Comparison of ENCODE assay signal across 9 mouse cellular contexts in genomic region chr11:115080886-115081285, GRCm38 (mm10). TPM values are rescaled to one million over a fixed set of nuclear protein-coding genes. Genes with fewer than 3 reads are reported as not detected.
A peak's percentile ranks its signal among the peaks of the same experiment; 100 is the strongest.
DNase-seq lines count a peak whose midpoint lies in the region; TF ChIP-seq lines count a peak whose summit lies in the region.
"Had no signal": no experiment of that assay in that cellular context is flagged by ENCODE, and none has a peak within 500 bp of the region (broad histone marks: within the 10 kb centered on the region; RNA-seq: fewer than 3 reads in every experiment).

No protein-coding gene starts in this region.

- peak; percentile 78 for TF ChIP-seq CTCF in cortical plate, adult 2 months (IDR thresholded peaks at IDR 0.05; ENCODE audit: extremely low read depth, insufficient read depth, low read length)
- TF ChIP-seq CTCF in lung, adult 2 months (IDR thresholded peaks at IDR 0.05; ENCODE audit: insufficient read depth, low read length) = peak; percentile 79

- DNase-seq in adrenal gland, adult (ENCODE audit: inconsistent age in 2 of 2, low spot score in 1 of 2) = peak; percentile 60 to 81
- DNase-seq in adrenal gland, postnatal 4 days (ENCODE audit: low spot score in 2 of 2) = no peak
- peak; percentile 5 to 37 for DNase-seq in urinary bladder, adult 18-20 months (ENCODE audit: low spot score in 2 of 2)
- no peak for DNase-seq in urinary bladder, postnatal 4 days (ENCODE audit: low spot score in 2 of 2)
- DNase-seq in kidney, adult 9 months = peak; percentile 64
- DNase-seq in lung, adult 2 months = peak; percentile 27
- DNase-seq in right cerebral cortex, postnatal 25 days = peak; percentile 25

- WGBS in lung, adult 2 months = 28% methylated on average over 13 of the region's 13 CpGs

- no peak for TF ChIP-seq POLR2A in cortical plate, adult 2 months (IDR thresholded peaks at IDR 0.05; ENCODE audit: extremely low read depth, insufficient read depth, low read length)
- TF ChIP-seq POLR2A in lung, adult 2 months (IDR thresholded peaks at IDR 0.05; ENCODE audit: borderline replicate concordance, extremely low read depth, low read depth, low read length) = no peak

- H3K4me1 ChIP-seq in cortical plate, adult 2 months (ENCODE audit: control insufficient read depth, insufficient read depth, low read length) = no peaks in the 10 kb centered on the region
- H3K4me1 ChIP-seq in lung, adult 2 months (ENCODE audit: control insufficient read depth, insufficient read depth, low read length) = no peaks in the 10 kb centered on the region

- H3K27ac ChIP-seq in cortical plate, adult 2 months (ENCODE audit: insufficient read depth, low read length) = no peak overlapping the region
- H3K27ac ChIP-seq: limb, embryonic 15.5 days had no signal

- no peak overlapping the region for H3K4me3 ChIP-seq in cortical plate, adult 2 months (ENCODE audit: insufficient read depth, low read length)
- H3K4me3 ChIP-seq in lung, adult 2 months (replicated peaks; ENCODE audit: extremely low read depth, low read depth, low read length) = no peak overlapping the region
- H3K4me3 ChIP-seq: limb, embryonic 15.5 days had no signal

RNA-seq across cellular contexts. Expression of gene Rab37, which starts 10.3 kb away (rescaled TPM):
- 1 to 10 TPM; 2.1 to 2.5 TPM for total RNA-seq in adrenal gland, postnatal 4 days (2021)
- 2.5 and 2.9 TPM in 2 replicates for polyA plus RNA-seq in cortical plate, adult 2 months (2012; rRNA removed)
- 0.58 and 1.1 TPM in 2 replicates for polyA plus RNA-seq in lung, adult 2 months (2012; rRNA removed)

RNA-seq across cellular contexts. Expression of gene Cd300e, which starts 18.9 kb away (rescaled TPM):
- total RNA-seq in adrenal gland, postnatal 4 days (2021) = under 1 TPM; 0.20 to 0.48 TPM
- 0.09 and 0.17 TPM in 2 replicates for polyA plus RNA-seq in cortical plate, adult 2 months (2012; rRNA removed)
- polyA plus RNA-seq in lung, adult 2 months (2012; rRNA removed) = 2.1 and 2.6 TPM in 2 replicates

RNA-seq across cellular contexts. Expression of gene Cd300ld3, which starts 32.7 kb away (rescaled TPM):
- total RNA-seq in adrenal gland, postnatal 4 days (2021) = 1 to 10 TPM; 4.8 TPM
- polyA plus RNA-seq in cortical plate, adult 2 months (2012; rRNA removed) = 1.0 and 1.2 TPM in 2 replicates
- 18.6 and 25.0 TPM in 2 replicates for polyA plus RNA-seq in lung, adult 2 months (2012; rRNA removed)
- polyA plus RNA-seq: limb, embryonic 15.5 days had no signal

RNA-seq across cellular contexts. Expression of gene Cd300ld5, which starts 43.3 kb away (rescaled TPM):
- total RNA-seq in adrenal gland, postnatal 4 days (2021) = 1 to 10 TPM; 1.0 to 1.8 TPM
- polyA plus RNA-seq in cortical plate, adult 2 months (2012; rRNA removed) = 0.36 TPM in 1 of 2 replicates, not detected in the other
- polyA plus RNA-seq in lung, adult 2 months (2012; rRNA removed) = 2.2 and 2.3 TPM in 2 replicates
- polyA plus RNA-seq: limb, embryonic 15.5 days had no signal

RNA-seq across cellular contexts. Expression of gene Cd300lf, which starts 52.9 kb away (rescaled TPM):
- total RNA-seq in adrenal gland, postnatal 4 days (2021) = 1 to 10 TPM; 2.0 to 2.2 TPM
- 0.08 TPM in 2 replicates for polyA plus RNA-seq in cortical plate, adult 2 months (2012; rRNA removed)
- 12.2 and 20.6 TPM in 2 replicates for polyA plus RNA-seq in lung, adult 2 months (2012; rRNA removed)

Comparison
In these comparisons a context has a peak if more than half of its experiments do, and no peak if none do; other contexts are left out.
1. DNase-seq: peak in adrenal gland, adult (2 of 2), urinary bladder, adult 18-20 months (2 of 2), kidney, adult 9 months (single experiment), lung, adult 2 months (single experiment) and right cerebral cortex, postnatal 25 days (single experiment); none in adrenal gland, postnatal 4 days (0 of 2) and urinary bladder, postnatal 4 days (0 of 2).